Mouse (Mus musculus) ES-E14 (cell line): ENCODE results near the gene Hfe2. TPM values are rescaled to one million over a fixed set of nuclear protein-coding genes. Genes with fewer than 3 reads are reported as not detected.

Experiments
- DNase-seq: peaks from one replicate; pipeline ENCODE4 v3.0.0-alpha.2; 2013; ENCODE audit warnings: low read depth, low spot score
- H3K27ac ChIP-seq: 2 replicates; pipeline ENCODE4 v1.5.1; 2012; ENCODE audit warnings: low read depth, mild to moderate bottlenecking, low read length, moderate library complexity, mixed read lengths; ENCODE audit not compliant: poor library complexity, insufficient read depth, severe bottlenecking
- H3K36me3 ChIP-seq: 2 replicates; pipeline ENCODE4 v1.6.1; 2012; ENCODE audit warnings: mild to moderate bottlenecking, low read length, moderate library complexity, mixed read lengths; ENCODE audit not compliant: control insufficient read depth, poor library complexity, insufficient read depth, severe bottlenecking
- H3K4me1 ChIP-seq, 2 experiments: fragments of 150-350 bp in 1 of 2; sonication (generic) in 1 of 2; 2 replicates each; pipeline ENCODE4 v1.6.1; 2012; ENCODE audit warnings: low read length in 2 of 2, mild to moderate bottlenecking in 1 of 2, mixed read lengths in 1 of 2; ENCODE audit not compliant: control insufficient read depth in 2 of 2, insufficient read depth in 2 of 2, poor library complexity in 1 of 2
- H3K4me3 ChIP-seq, 2 experiments: fragments of 150-350 bp in 1 of 2; sonication (generic) in 1 of 2; 2 replicates each; pipeline ENCODE4 v1.5.1; 2012; ENCODE audit warnings: low read length in 2 of 2, low read depth in 1 of 2, mild to moderate bottlenecking in 1 of 2, mixed read lengths in 1 of 2; ENCODE audit not compliant: insufficient read depth in 1 of 2, poor library complexity in 1 of 2, severe bottlenecking in 1 of 2
- H3K9ac ChIP-seq: 2 replicates; pipeline ENCODE4 v1.6.1; 2012; ENCODE audit warnings: low read depth, mild to moderate bottlenecking, low read length, mixed read lengths; ENCODE audit not compliant: poor library complexity, insufficient read depth, severe bottlenecking
- H3K9me3 ChIP-seq: fragments of 150-350 bp; sonication (generic); 2 replicates; pipeline ENCODE4 v1.6.1; 2012; ENCODE audit warnings: low read depth, mild to moderate bottlenecking, low read length; ENCODE audit not compliant: control insufficient read depth, insufficient read depth
- CHD2 ChIP-seq: IDR thresholded peaks from 2 replicates; pipeline ENCODE4 v1.6.1; 2014; ENCODE audit warnings: mild to moderate bottlenecking, low read depth, low read length, inconsistent platforms
- HCFC1 ChIP-seq: IDR thresholded peaks from 2 replicates; pipeline ENCODE4 v1.6.1; 2012; ENCODE audit warnings: low read length, inconsistent platforms, borderline replicate concordance; ENCODE audit not compliant: insufficient read depth
- MAFK ChIP-seq: IDR thresholded peaks from 2 replicates; pipeline ENCODE4 v1.6.1; 2014; ENCODE audit warnings: mild to moderate bottlenecking, low read depth, low read length, inconsistent platforms; ENCODE audit not compliant: insufficient read depth
- ZC3H11A ChIP-seq: IDR thresholded peaks from 2 replicates; pipeline ENCODE4 v1.6.1; 2012; ENCODE audit warnings: low read depth, mild to moderate bottlenecking, inconsistent platforms, low read length, borderline replicate concordance
- ZNF384 ChIP-seq: IDR thresholded peaks from 2 replicates; pipeline ENCODE4 v1.6.1; 2012; ENCODE audit warnings: low read depth, low read length, inconsistent platforms
- in situ Hi-C, 2 experiments: fragments of 600-800 bp; cut with MboI; formaldehyde crosslinking; loops; one replicate each; pipeline ENCODE4 v1.15.1; 2025; ENCODE audit warnings: low sequenced_read_pairs in 2 of 2, inconsistent platforms in 1 of 2; ENCODE audit not compliant: unreplicated experiment in 2 of 2
- total RNA-seq: library from RNA; depleted of rRNA; stranded (reverse); fragments of 300-350 nt; gene quantifications from 2 replicates; pipeline ENCODE4 v1.2.3, GENCODE M21; 2012

Gene Hfe2
- total RNA-seq, 1 experiment, result 1.0 TPM

- Histone ChIP-seq H3K4me3 (no peak overlapping the region), H3K9ac (no peak overlapping the region), H3K36me3 (no peaks in the 10 kb centered on the region), H3K27ac (no peak overlapping the region), H3K9me3 (no peaks in the 10 kb centered on the region), H3K4me1 (peaks cover 2 to 13% of the 10 kb centered on the region in 2 experiments)
- TF ChIP-seq ZC3H11A (0 out of 2 replicates have a peak, but pooled peaks have one; percentile 49), MAFK (no peak)
- no peak for DNase-seq
- in situ Hi-C loops, result no loop called here
Measured at GRCm38 (mm10) chr3:96551203-96551602, 26.2 kb downstream of the Hfe2 start.

GRCm38 (mm10) chr3:96551890-96552289 is 26.9 kb downstream of the Hfe2 start:
- no peaks in the 10 kb centered on the region for H3K36me3 ChIP-seq
- no peak for DNase-seq
- TF ChIP-seq HCFC1 (no peak), MAFK (no peak), ZNF384 (no peak), CHD2 (no peak), ZC3H11A (no peak)
- no peaks in the 10 kb centered on the region for H3K9me3 ChIP-seq
- in situ Hi-C loops, result no loop called here
- H3K4me3 ChIP-seq, result no peak overlapping the region
- H3K27ac ChIP-seq, result no peak overlapping the region
- peaks cover 2 to 13% of the 10 kb centered on the region in 2 experiments for H3K4me1 ChIP-seq
- H3K9ac ChIP-seq, result no peak overlapping the region

DNA sequence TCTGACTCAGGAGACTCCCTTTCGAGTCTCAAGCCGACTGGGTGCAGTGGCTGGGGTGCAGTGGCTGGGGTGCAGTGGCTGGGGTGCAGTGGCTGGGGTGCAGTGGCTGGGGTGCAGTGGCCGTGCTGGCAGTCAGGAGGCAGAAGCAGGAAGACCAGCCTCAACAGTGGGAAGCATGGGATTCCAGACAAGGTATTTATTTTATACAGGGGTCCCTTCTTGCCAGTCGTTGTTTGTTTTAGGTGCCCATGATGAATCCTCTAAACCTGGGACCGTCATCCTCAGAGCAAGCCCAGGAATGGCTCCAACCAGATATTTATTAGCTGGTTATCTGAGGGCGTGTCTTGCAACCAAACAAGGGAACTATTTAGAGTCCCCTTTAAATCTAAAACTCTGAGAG is 28.6 kb downstream of the Hfe2 start:
- Histone ChIP-seq H3K36me3 (no peaks in the 10 kb centered on the region), H3K4me3 (no peak overlapping the region), H3K4me1 (peaks cover 2 to 13% of the 10 kb centered on the region in 2 experiments), H3K27ac (no peak overlapping the region), H3K9ac (no peak overlapping the region), H3K9me3 (no peaks in the 10 kb centered on the region)
- in situ Hi-C loops, result no loop called here
- TF ChIP-seq ZNF384 (no peak), HCFC1 (no peak), MAFK (no peak), CHD2 (no peak), ZC3H11A (no peak)
- DNase-seq, result no peak

DNA sequence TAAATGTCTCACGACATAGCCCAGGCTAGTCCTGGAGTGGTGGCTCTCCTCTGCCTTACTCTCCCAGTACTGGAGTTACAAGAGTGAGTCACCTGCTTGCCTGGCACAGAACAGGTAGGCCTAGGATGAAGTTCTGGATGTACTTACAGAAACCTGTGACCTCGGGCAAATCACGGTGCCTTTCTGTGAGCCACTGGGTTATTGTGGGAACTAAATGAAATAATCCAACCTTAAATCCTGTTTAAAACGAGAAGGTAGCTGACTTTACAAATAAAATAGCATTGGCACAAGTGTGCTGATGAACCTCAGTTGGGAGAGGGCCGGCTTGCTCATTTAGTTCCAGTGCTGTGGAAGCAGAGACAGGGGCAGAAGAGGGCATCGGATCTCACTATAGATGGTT is 29.3 kb downstream of the Hfe2 start:
- Histone ChIP-seq H3K36me3 (peaks cover 4% of the 10 kb centered on the region), H3K27ac (no peak overlapping the region), H3K4me1 (peaks cover 2 to 13% of the 10 kb centered on the region in 2 experiments), H3K9ac (no peak overlapping the region), H3K4me3 (no peak overlapping the region), H3K9me3 (no peaks in the 10 kb centered on the region)
- TF ChIP-seq MAFK (no peak), ZC3H11A (no peak), CHD2 (no peak), ZNF384 (no peak), HCFC1 (no peak)
- DNase-seq, result no peak
- in situ Hi-C loops, result no loop called here

DNA sequence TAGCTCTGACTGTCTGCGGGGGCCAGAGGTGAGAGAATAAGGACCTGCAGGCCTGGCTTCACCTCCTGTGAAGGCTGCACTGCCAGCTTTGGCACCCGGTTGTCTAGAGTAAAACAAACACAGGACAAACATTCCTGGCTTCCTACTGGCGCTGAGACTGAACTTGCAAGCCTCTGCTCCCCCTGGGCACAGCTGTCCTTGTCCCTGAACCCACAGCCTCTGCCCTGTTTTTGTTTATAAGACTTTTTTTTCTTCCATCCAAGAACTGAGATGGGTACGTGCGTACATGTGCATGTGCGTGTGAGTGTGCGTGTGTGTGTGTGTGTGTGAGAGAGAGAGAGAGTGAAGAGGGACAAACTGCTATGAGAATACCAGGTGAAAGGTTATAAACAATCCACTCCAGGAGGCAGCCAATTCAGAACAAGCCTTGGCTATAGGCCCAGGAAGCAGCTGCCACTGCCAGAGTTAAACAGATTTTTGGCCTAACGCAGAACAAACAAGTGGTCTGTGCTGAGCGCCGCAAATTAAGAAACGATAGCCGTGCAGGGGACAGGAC is 30.1 kb downstream of the Hfe2 start:
- H3K4me3 ChIP-seq, result no peak overlapping the region
- H3K27ac ChIP-seq, result no peak overlapping the region
- no peak overlapping the region for H3K9ac ChIP-seq
- TF ChIP-seq HCFC1, result no peak
- no peak for TF ChIP-seq ZNF384
- TF ChIP-seq MAFK, result no peak
- no peak for TF ChIP-seq ZC3H11A
- no peak for TF ChIP-seq CHD2
- in situ Hi-C loops, result no loop called here
- no peak for DNase-seq
- peaks cover 13% of the 10 kb centered on the region for H3K36me3 ChIP-seq
- peaks cover 2 to 11% of the 10 kb centered on the region in 2 experiments for H3K4me1 ChIP-seq
- no peaks in the 10 kb centered on the region for H3K9me3 ChIP-seq
